Mouse (Mus musculus) spleen, adult 2 months (tissue): ENCODE data around the gene Dnm2.

ENCODE experiments used
- CTCF ChIP-seq: fragments of 200-500 bp; IDR thresholded peaks from 2 replicates; pipeline ENCODE4 v1.5.1; 2011; ENCODE audit warnings: mild to moderate bottlenecking, inconsistent platforms; ENCODE audit not compliant: insufficient read depth, insufficient read length, insufficient replicate concordance; ENCODE audit errors: extremely low read depth
- POLR2A ChIP-seq: fragments of 200-500 bp; IDR thresholded peaks from 2 replicates; pipeline ENCODE4 v1.6.1; 2011; ENCODE audit warnings: low read depth, low read length, inconsistent platforms

- TF ChIP-seq POLR2A (no peak), CTCF (no peak)
Measured at GRCm38 (mm10) chr9:21395692-21396091, 29.0 kb upstream of the Dnm2 start.
